Mouse (Mus musculus) activated CD4-positive, CD25-positive, alpha-beta regulatory T cell, adult 4 months (primary cell): ENCODE results near the gene Atp10b. TPM values are rescaled to one million over a fixed set of nuclear protein-coding genes. Genes with fewer than 3 reads are reported as not detected.
"Not testable (repeated sequence)": the region's sequence is repeated elsewhere in the genome, so short reads cannot be mapped to it uniquely, and the experiment has no call there.

Source experiments
- ATAC-seq: one replicate; pipeline ENCODE4 v1.8.0; 2017
- polyA plus RNA-seq, 2 experiments: library from polyadenylated mRNA; unstranded; fragments of 100-300 nt; shearing (Covaris generic); gene quantifications; one replicate each; pipeline ENCODE4 v1.2.1; 2017

Atp10b gene
- polyA plus RNA-seq: not detected

- no peak for ATAC-seq
Observed at GRCm38 (mm10) chr11:43149577-43149976, at the start of gene Atp10b. Atp10b (plus strand) TSS chr11:43149877.

- ATAC-seq: no peak
Observed at GRCm38 (mm10) chr11:43101357-43101756, 48.3 kb upstream of the Atp10b start.

- ATAC-seq: no peak
Observed at GRCm38 (mm10) chr11:43125908-43126477, 23.7 kb upstream of the Atp10b start.

GRCm38 (mm10) chr11:43126573-43126972 lies 23.1 kb upstream of the Atp10b start:
- ATAC-seq: not testable (repeated sequence)

- no peak for ATAC-seq
Observed at GRCm38 (mm10) chr11:43141296-43141695, 8.4 kb upstream of the Atp10b start.

- ATAC-seq: no peak
Observed at GRCm38 (mm10) chr11:43142811-43143210, 6.9 kb upstream of the Atp10b start.

- no peak for ATAC-seq
Observed at GRCm38 (mm10) chr11:43144178-43144577, 5.5 kb upstream of the Atp10b start.

- ATAC-seq: not testable (repeated sequence)
Observed at GRCm38 (mm10) chr11:43144882-43145281, 4.8 kb upstream of the Atp10b start.

GRCm38 (mm10) chr11:43147380-43147779 lies 2.3 kb upstream of the Atp10b start:
- no peak for ATAC-seq

GRCm38 (mm10) chr11:43148341-43148740 lies 1.3 kb upstream of the Atp10b start:
- ATAC-seq: no peak

GRCm38 (mm10) chr11:43155004-43155403 lies 5.3 kb downstream of the Atp10b start:
- no peak for ATAC-seq

GRCm38 (mm10) chr11:43155417-43155816 lies 5.7 kb downstream of the Atp10b start:
- ATAC-seq: no peak

- ATAC-seq: no peak
Observed at GRCm38 (mm10) chr11:43158814-43159213, 9.1 kb downstream of the Atp10b start.

- no peak for ATAC-seq
Observed at GRCm38 (mm10) chr11:43160188-43160942, 10.7 kb downstream of the Atp10b start.

- ATAC-seq: no peak
Observed at GRCm38 (mm10) chr11:43170601-43171000, 20.9 kb downstream of the Atp10b start.

- peak; percentile 92 for ATAC-seq
Observed at GRCm38 (mm10) chr11:43174359-43175116, 24.9 kb downstream of the Atp10b start.

GRCm38 (mm10) chr11:43182401-43182800 lies 32.7 kb downstream of the Atp10b start:
- no peak for ATAC-seq

- no peak for ATAC-seq
Observed at GRCm38 (mm10) chr11:43182816-43183215, 33.1 kb downstream of the Atp10b start.

GRCm38 (mm10) chr11:43183457-43183856 lies 33.8 kb downstream of the Atp10b start:
- ATAC-seq: no peak

GRCm38 (mm10) chr11:43186291-43186690 lies 36.6 kb downstream of the Atp10b start:
- ATAC-seq: no peak

- ATAC-seq: no peak
Observed at GRCm38 (mm10) chr11:43189817-43190593, 40.3 kb downstream of the Atp10b start.

GRCm38 (mm10) chr11:43198811-43199210 lies 49.1 kb downstream of the Atp10b start:
- ATAC-seq: no peak

GRCm38 (mm10) chr11:43199358-43199757 lies 49.7 kb downstream of the Atp10b start:
- ATAC-seq: no peak
